Mouse (Mus musculus) cerebellum, adult 8-10 months (tissue): Measurements from ENCODE around the gene 1700025C18Rik.

Experiments
- DNase-seq: peaks from one replicate; pipeline ENCODE4 v3.0.0; 2022

1700025C18Rik gene

DNA sequence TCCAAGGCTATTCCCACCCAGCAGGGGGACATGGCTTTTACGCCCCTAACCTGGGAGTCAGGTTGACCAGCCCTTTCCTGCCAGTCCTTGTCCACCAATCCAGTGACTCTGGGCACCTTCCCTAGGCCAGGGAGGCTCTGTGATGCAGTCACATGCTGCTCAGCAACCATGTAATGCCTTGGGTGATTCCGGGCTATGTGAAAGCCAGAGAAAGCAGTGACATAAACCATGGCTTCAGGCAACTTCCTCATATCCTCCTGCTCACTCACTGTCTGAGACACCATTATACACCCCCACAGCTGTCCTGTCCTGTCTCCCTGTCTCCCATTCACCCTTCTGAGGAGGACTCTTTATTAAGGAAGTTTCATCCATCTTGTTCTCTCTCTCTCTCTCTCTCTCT is at the start of gene 1700025C18Rik:
TSS of gene 1700025C18Rik (minus strand) at position 101 of the 400 bp plus-strand sequence.
- no peak for DNase-seq

DNA sequence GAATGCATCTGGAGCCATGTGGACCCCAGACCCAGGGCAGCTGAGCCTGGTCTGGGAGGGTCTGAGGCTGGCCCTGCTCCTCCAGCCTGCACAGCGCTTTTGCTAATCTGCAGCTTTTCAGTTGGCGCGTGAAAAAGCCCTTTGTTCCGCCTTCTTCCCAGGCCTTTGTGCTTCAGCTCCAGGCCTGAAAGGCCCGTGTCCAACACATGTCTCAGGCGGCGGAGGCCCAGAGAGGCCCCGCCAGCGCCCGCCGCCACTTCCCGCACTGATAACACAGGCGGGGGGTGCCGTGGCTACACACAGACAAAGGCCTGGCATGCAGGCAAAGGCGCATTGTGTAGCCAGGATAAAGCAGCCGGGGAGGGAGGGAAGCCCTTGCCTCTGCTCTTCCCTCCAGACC is 45.5 kb upstream of the 1700025C18Rik start:
- no peak for DNase-seq

- DNase-seq, result no peak
Observed at GRCm38 (mm10) chr2:165133566-165133965, 43.0 kb upstream of the 1700025C18Rik start.

GRCm38 (mm10) chr2:165131428-165131827 is 40.9 kb upstream of the 1700025C18Rik start:
- DNase-seq, result no peak

DNA sequence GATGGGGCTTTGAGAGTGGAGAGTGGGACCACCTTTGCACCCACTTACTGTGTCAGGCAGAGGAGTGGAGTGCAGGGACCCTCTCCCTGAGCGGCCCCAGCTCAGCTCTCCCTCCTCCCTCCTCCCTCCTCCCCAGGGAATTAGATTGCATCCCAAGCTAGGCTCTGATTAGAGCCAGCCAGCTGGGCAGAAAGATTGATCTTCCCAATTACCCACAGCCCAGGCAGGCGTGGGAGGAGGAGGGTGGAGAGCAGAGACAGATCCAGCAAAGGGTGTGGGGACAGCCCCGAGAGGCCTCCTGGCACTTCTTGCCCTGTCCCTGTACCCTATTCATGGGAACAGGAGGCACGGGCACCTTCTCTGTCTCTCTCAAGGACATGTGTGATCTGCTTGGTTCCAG is 38.6 kb upstream of the 1700025C18Rik start:
- no peak for DNase-seq

GRCm38 (mm10) chr2:165126896-165127562 is 36.5 kb upstream of the 1700025C18Rik start:
- DNase-seq, result no peak

GRCm38 (mm10) chr2:165121206-165121840 is 30.8 kb upstream of the 1700025C18Rik start:
- no peak for DNase-seq

DNA sequence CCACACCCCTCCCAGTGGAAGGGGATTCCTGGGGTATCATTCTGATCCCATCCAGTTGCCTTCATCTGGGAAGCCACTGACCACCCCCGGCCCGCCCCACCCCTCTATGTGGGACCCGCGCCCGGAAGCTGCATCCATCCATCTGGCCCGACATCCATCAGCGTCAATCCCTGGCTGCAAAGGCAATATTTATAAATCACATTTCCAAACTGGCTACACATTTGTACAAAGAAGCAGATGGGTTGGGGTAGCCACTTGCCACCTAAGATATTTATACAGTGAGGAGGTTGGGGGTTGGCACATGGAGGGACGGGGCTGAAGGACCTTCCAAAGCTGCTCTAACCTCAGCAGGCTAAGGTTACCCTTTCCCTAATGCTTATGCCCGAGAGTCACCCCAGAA is 30.2 kb upstream of the 1700025C18Rik start:
- DNase-seq, result no peak

DNA sequence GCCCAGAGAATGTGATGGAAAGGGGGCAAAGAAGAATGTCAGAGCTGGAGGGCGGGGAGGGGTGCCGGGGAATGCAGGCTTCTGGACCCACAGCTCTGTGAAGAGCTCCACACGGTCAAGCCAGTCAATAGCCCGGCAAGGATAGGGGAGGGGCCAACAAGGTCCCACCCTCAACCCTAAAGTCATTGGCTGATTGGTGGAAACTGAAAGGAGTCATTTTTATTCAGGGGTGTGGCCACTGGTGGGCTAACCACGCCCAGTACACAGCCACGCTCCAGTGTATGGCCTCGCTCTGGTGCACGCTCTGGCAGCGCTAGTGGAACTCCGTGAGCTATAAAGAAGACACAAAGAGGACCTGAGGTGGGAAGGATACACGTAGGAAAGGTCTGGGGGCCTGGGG is 23.2 kb upstream of the 1700025C18Rik start:
- DNase-seq, result no peak

GRCm38 (mm10) chr2:165112149-165112548 is 21.6 kb upstream of the 1700025C18Rik start:
- peak; percentile 79 for DNase-seq

GRCm38 (mm10) chr2:165106585-165106984 is 16.0 kb upstream of the 1700025C18Rik start:
- DNase-seq, result no peak

DNA sequence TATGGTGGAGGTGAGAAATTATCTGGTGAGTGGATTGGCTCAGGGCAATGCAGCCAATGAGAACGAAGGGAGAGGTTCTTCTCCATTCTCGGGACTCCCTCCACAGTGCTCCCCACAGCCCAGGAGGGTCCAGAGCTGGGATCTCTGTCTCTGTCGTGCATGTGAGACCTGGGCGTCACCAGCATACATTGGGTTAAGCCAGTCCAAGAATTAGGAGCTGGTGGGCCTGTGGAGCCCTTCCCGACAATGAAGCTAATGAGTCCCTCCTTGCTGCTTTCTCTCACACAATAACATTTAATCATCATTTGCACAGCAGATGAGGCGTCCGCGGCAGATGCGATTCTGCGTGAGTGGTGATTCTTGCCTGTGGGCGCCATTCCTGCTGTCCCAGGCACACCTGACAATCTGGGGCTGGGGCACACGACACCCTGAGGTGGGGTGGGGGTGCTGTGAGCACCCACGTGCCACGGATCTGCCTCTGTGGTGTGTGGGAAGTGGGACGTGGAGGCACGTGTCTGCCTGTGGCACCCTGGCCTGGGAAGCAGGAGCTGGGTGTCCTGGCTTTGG is 15.0 kb upstream of the 1700025C18Rik start:
- DNase-seq, result no peak

- DNase-seq, result no peak
Observed at GRCm38 (mm10) chr2:165102920-165103319, 12.4 kb upstream of the 1700025C18Rik start.

DNA sequence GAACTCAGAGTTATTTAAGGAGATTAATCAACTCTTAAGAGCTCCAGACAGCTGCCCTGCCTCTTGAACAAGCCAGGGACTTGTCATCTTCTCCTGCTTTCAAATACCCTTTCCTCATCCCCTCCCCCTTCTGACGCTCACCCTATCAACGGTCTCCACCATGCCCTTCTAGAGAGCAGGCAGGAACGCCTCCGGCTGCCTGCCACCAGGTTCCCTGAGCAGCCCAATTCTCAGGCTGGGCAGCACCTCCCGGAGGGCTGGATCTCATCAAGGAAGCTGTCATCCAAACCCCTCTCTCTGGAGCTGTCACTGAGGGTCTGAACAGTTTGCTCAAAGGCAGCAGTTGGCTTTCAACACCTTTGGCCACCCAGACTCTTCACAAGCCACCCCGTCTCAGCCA is 10.2 kb upstream of the 1700025C18Rik start:
- no peak for DNase-seq

- DNase-seq, result no peak
Observed at GRCm38 (mm10) chr2:165098861-165099260, 8.3 kb upstream of the 1700025C18Rik start.

- DNase-seq, result no peak
Observed at GRCm38 (mm10) chr2:165096367-165096766, 5.8 kb upstream of the 1700025C18Rik start.

DNA sequence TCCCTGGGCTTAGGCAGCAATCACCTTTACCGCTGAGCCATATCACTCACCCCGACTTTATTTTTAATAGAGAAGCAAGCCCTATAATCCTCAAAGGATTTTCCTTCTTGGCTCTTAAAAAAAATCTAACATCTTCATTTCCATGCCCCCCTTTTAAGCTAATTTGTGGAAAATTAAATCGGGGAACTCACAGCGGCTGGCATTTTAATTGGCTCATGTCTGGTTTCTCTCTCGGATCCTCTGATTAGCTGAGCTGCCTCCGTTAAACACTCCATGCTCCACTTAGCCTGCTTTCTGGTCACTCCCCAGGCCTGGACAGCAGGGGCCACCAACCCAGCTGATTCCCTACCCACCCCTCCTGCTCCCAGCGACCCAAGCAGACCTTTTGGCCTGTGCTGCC is 1.8 kb upstream of the 1700025C18Rik start:
- DNase-seq, result no peak

DNA sequence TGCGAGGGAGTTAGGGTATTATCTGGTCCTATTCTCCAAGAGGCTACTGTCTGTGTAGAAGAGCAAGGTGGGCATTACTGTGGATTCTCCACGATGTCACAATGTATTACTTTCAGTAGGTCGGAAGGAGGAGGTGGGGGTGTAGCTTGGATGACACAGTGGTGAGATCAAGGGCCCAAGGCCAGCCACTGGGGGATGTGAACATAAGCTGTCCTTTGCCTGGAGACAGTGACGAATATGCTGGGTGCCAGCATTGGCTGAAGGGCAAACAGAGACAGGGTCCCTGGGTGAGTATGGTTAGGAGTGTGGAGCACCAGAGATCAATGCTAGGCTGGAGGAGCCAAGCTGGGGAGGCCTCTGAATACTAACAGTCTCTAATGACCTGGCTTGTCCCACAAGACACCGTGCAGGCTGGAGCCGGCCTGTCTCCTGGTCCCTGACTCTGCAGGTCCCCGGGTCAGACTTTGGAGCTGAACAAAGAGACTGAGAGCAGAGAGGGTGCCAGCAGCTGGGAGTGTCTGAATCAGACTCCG is 949 bp upstream of the 1700025C18Rik start:
- DNase-seq, result no peak

GRCm38 (mm10) chr2:165089470-165089869 is 1.1 kb downstream of the 1700025C18Rik start:
- no peak for DNase-seq

GRCm38 (mm10) chr2:165086634-165087033 is 3.9 kb downstream of the 1700025C18Rik start:
- no peak for DNase-seq

GRCm38 (mm10) chr2:165081257-165081656 is 9.3 kb downstream of the 1700025C18Rik start:
- no peak for DNase-seq

DNA sequence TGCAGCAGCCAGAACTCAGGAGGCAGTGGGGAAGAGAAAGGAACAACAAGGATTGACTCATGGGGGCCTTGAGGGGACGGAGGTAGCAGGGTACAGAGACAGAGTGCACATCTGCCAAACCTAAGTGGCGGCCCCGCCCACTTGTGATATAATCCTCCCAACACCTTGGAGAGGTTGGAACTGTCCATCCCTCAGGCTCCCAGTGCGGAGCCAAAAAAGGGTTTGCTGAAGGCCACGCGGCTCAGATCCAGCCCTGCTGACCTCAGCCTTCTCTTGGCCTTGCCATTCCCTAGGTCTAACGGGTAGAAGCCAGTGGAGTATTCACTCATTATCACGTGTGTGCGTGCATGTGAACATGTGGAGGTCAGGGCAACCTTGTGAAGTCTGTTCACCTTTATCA is 9.9 kb downstream of the 1700025C18Rik start:
- DNase-seq, result no peak

DNA sequence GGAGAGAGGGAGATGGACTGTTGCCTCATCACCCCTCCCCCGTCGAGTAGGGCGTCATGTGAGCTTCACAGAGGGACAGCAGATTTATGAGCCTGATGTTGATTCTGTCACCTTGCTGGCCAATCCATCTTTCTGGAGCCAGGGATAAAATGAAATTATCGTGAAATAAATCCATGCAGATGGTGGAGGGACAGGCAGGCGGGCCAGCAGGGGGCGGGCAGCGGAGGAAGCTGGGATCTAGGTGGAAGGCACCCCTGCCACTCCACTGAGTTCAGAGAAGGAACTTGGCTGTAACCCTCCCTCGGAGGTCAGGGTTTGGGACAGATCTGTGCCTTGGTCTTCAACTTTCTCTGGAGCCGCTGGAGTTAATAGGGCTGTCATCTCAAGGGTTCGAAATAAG is 11.9 kb downstream of the 1700025C18Rik start:
- DNase-seq, result no peak

- no peak for DNase-seq
Observed at GRCm38 (mm10) chr2:165078045-165078444, 12.5 kb downstream of the 1700025C18Rik start.
